ENCODE assay signal across 19 mouse cellular contexts in genomic region chr5:74211346-74211745, GRCm38 (mm10). TPM values are rescaled to one million over a fixed set of nuclear protein-coding genes. Genes with fewer than 3 reads are reported as not detected.
A peak's percentile ranks its signal among the peaks of the same experiment; 100 is the strongest.
DNase-seq lines count a peak whose midpoint lies in the region; ATAC-seq and TF ChIP-seq lines count a peak whose summit lies in the region.
"Had no signal": no experiment of that assay in that cellular context is flagged by ENCODE, and none has a peak within 500 bp of the region (broad histone marks: within the 10 kb centered on the region; RNA-seq: fewer than 3 reads in every experiment).

No protein-coding gene starts in this region.

- H3K36me3 ChIP-seq in lung, embryonic 16.5 days (ENCODE audit: control insufficient read depth, insufficient read depth, low read length), result no peaks in the 10 kb centered on the region
- no peaks in the 10 kb centered on the region for H3K36me3 ChIP-seq in limb, embryonic 12.5 days
- H3K36me3 ChIP-seq: forebrain, embryonic 12.5 days; neural tube, embryonic 12.5 days had no signal

- ATAC-seq in lung, embryonic 16.5 days (ENCODE audit: low read depth), result peak; percentile 49; the same call in 1 of the 2 replicates
- no peak for ATAC-seq in limb, embryonic 12.5 days (ENCODE audit: insufficient number of reproducible peaks, insufficient read depth, low FRiP score, low TSS enrichment, low read depth)
- ATAC-seq: CD4-positive, CD25-positive, alpha-beta regulatory T cell, adult 4 months had no signal

- H3K27me3 ChIP-seq in lung, embryonic 16.5 days (ENCODE audit: control insufficient read depth, insufficient read depth, low read depth, low read length), result no peaks in the 10 kb centered on the region
- no peaks in the 10 kb centered on the region for H3K27me3 ChIP-seq in limb, embryonic 12.5 days
- H3K27me3 ChIP-seq: forebrain, embryonic 12.5 days; neural tube, embryonic 12.5 days had no signal

- peaks cover 34% of the 10 kb centered on the region for H3K4me1 ChIP-seq in lung, embryonic 16.5 days (replicated peaks; ENCODE audit: control insufficient read depth, insufficient read depth, low read length)
- H3K4me1 ChIP-seq in limb, embryonic 12.5 days (replicated peaks), result peaks cover 44% of the 10 kb centered on the region

- DNase-seq in embryo, embryonic 10 days (ENCODE audit: low spot score), result peak; percentile 20
- no peak for DNase-seq in embryo, embryonic 9.5 days (ENCODE audit: extremely low spot score)
- peak; percentile 34 to 52 for DNase-seq in heart, postnatal 10 days
- no peak for DNase-seq in heart, adult 8-10 months (ENCODE audit: low spot score)
- no peak for DNase-seq in lung, postnatal 10 days
- no peak for DNase-seq in left cerebral cortex, adult 2 months (ENCODE audit: extremely low spot score in 1 of 2, low spot score in 2 of 2)
- DNase-seq: adrenal gland, postnatal 36 days; cerebellum, adult 2 months; gastrocnemius, postnatal 36 days; kidney, adult 9 months; layer of hippocampus, postnatal 36 days; left cerebral cortex, postnatal 4 days; thymus, postnatal 4 days had no signal

- intact Hi-C loops in heart, postnatal 10 days (cut with DNase I), result no loop called here
- intact Hi-C loops in left cerebral cortex, adult 2 months (cut with DNase I), result no loop called here

- H3K4me3 ChIP-seq in lung, embryonic 16.5 days (ENCODE audit: low read length), result no peak overlapping the region
- no peak overlapping the region for H3K4me3 ChIP-seq in limb, embryonic 12.5 days (replicated peaks)
- H3K4me3 ChIP-seq in left cerebral cortex, adult 2 months, result no peak overlapping the region
- H3K4me3 ChIP-seq: forebrain, embryonic 12.5 days; neural tube, embryonic 12.5 days had no signal

- H3K27ac ChIP-seq in lung, embryonic 16.5 days (ENCODE audit: low read length), result peak overlapping the region; percentile 33; the same call in 1 of the 2 replicates
- peak overlapping the region; percentile 62 for H3K27ac ChIP-seq in limb, embryonic 12.5 days
- no peak overlapping the region for H3K27ac ChIP-seq in left cerebral cortex, adult 2 months
- H3K27ac ChIP-seq: forebrain, embryonic 12.5 days; neural tube, embryonic 12.5 days had no signal

- WGBS in lung, embryonic 16.5 days, result 38% methylated on average over 11 of the region's 11 CpGs
- WGBS in limb, embryonic 12.5 days, result 74% methylated on average over 11 of the region's 11 CpGs

- H3K9me3 ChIP-seq in lung, embryonic 16.5 days (ENCODE audit: control insufficient read depth, low read length), result no peaks in the 10 kb centered on the region
- no peaks in the 10 kb centered on the region for H3K9me3 ChIP-seq in limb, embryonic 12.5 days
- H3K9me3 ChIP-seq: forebrain, embryonic 12.5 days; G1E; neural tube, embryonic 12.5 days had no signal

- H3K9ac ChIP-seq in lung, embryonic 16.5 days (ENCODE audit: low read length), result no peak overlapping the region
- H3K9ac ChIP-seq in limb, embryonic 12.5 days (replicated peaks), result 0 out of 2 replicates have a peak overlapping the region, but pooled peaks have one; percentile 34
- H3K9ac ChIP-seq: forebrain, embryonic 12.5 days; neural tube, embryonic 12.5 days had no signal

- no peak overlapping the region for H3K4me2 ChIP-seq in lung, embryonic 16.5 days (ENCODE audit: low read depth, low read length)
- H3K4me2 ChIP-seq in limb, embryonic 12.5 days, result no peak overlapping the region
- H3K4me2 ChIP-seq: forebrain, embryonic 12.5 days; neural tube, embryonic 12.5 days had no signal

- TF ChIP-seq CTCF in left cerebral cortex, adult 2 months (IDR thresholded peaks at IDR 0.05), result no peak

RNA-seq across cellular contexts. Expression of gene Rasl11b, which starts 16.3 kb away (rescaled TPM):
- total RNA-seq in heart, postnatal 10 days (2021), result 10 to 100 TPM; 46.0 to 59.9 TPM
- 10 to 100 TPM; 36.0 to 52.1 (median 41.2) TPM for total RNA-seq in heart, adult 8-10 months (2022)
- 182 and 188 TPM in 2 replicates for polyA plus RNA-seq in lung, embryonic 16.5 days (2015; fragmentation: Nextera tagmentation; extraction: Ambion mirVana)
- 156 and 176 TPM in 2 replicates for polyA plus RNA-seq in limb, embryonic 12.5 days (2016; fragmentation: Nextera tagmentation; extraction: Ambion mirVana)
- total RNA-seq in left cerebral cortex, adult 2 months (2021), result 100 to 1,000 TPM in 1 of 2 experiments, 10 to 100 TPM in 1; 72.5 to 103 TPM

Comparison
In these comparisons a context has a peak if more than half of its experiments do, and no peak if none do; other contexts are left out.
1. DNase-seq: peak in embryo, embryonic 10 days (single experiment) and heart, postnatal 10 days (2 of 2); none in embryo, embryonic 9.5 days (single experiment), heart, adult 8-10 months (single experiment), lung, postnatal 10 days (single experiment) and left cerebral cortex, adult 2 months (0 of 2).